Mouse (Mus musculus): ENCODE measurements around the gene Mip. TPM values are rescaled to one million over a fixed set of nuclear protein-coding genes. Genes with fewer than 3 reads are reported as not detected.

The Mip gene
- polyA plus RNA-seq, 1 experiment, result 0.37 TPM

DNA sequence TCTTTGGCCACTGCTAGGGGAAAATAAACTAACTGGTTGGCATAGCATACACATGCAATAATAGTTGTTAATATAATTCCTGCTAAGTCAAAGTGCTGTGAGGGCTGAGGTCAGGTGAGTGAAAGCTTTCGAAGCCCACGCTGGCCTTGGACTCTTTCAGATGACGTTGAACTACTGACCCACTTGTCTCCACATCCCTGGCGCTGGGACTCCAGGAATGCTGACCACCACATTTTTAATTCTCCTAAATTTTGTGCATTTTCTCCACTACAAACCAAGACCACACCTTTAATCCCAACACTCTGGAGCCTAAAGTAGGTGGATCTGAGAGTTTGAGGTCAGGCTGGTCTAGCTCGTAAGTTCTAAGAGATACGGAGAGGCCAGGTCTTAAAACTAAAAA is 32.5 kb upstream of the Mip start:
- H3K27ac ChIP-seq (ENCODE audit: insufficient read depth, low read length), result no peak overlapping the region
- H3K9ac ChIP-seq (ENCODE audit: low read depth, poor library complexity, severe bottlenecking), result no peak overlapping the region
- H3K27me3 ChIP-seq (ENCODE audit: control insufficient read depth, insufficient read depth, low read length, poor library complexity, severe bottlenecking), result no peaks in the 10 kb centered on the region
- no peaks in the 10 kb centered on the region for H3K36me3 ChIP-seq (ENCODE audit: control insufficient read depth, insufficient read depth, low read length, poor library complexity, severe bottlenecking)
- TF ChIP-seq POLR2A (IDR thresholded peaks at IDR 0.05; ENCODE audit: insufficient read depth, low read length), result no peak
- no peak for TF ChIP-seq CTCF (IDR thresholded peaks at IDR 0.05; ENCODE audit: low read depth, low read length)
- no peak for TF ChIP-seq EP300 (IDR thresholded peaks at IDR 0.05; ENCODE audit: insufficient read depth, low read depth, low read length)
- peaks cover 2% of the 10 kb centered on the region for H3K4me1 ChIP-seq (ENCODE audit: control insufficient read depth, insufficient read depth, low read length)
- no peaks in the 10 kb centered on the region for H3K9me3 ChIP-seq (replicated peaks; ENCODE audit: control insufficient read depth, insufficient read depth, low read length, poor library complexity, severe bottlenecking)
- H3K4me3 ChIP-seq (ENCODE audit: low read depth, low read length), result no peak overlapping the region; the same call in 1 of the 2 replicates

DNA sequence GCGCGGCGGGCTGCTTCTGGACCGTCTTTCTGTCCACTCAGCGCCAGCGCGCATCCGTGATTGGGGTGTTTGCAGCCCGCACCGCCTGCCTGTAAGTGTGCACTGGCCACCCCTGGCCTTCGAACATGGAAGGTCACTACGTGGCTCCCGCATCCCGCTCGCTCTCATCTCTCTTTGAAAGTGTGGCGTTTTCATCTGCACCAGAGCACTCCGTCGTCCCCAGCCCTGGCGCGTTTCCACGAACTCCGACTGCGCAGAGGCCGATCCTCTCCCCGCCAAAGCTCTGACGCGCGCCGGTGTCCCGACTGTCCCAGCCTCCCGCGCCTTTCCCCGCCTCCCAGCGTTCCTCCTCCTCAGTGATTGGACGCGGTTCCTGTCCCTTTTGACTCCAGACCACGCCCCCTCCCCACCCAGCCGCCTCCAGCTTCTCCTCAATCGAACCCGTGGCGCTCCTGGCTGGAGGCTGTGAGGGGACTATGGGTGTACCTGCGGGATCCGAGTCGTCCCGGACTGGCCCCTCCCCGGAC is 31.6 kb upstream of the Mip start, which contains the start of gene Gls2:
Gene Gls2, plus strand, starts transcription at position 434 of the 527 bp plus-strand sequence.
- Histone ChIP-seq H3K36me3 (ENCODE audit: control insufficient read depth, insufficient read depth, low read length, poor library complexity, severe bottlenecking) (no peaks in the 10 kb centered on the region), H3K27ac (ENCODE audit: insufficient read depth, low read length) (peak within 1 kb of the TSS; percentile 28), H3K4me1 (ENCODE audit: control insufficient read depth, insufficient read depth, low read length) (peaks cover 2% of the 10 kb centered on the region), H3K27me3 (ENCODE audit: control insufficient read depth, insufficient read depth, low read length, poor library complexity, severe bottlenecking) (no peaks in the 10 kb centered on the region), H3K9me3 (replicated peaks; ENCODE audit: control insufficient read depth, insufficient read depth, low read length, poor library complexity, severe bottlenecking) (no peaks in the 10 kb centered on the region), H3K4me3 (ENCODE audit: low read depth, low read length) (peak within 1 kb of the TSS; percentile 76), H3K9ac (ENCODE audit: low read depth, poor library complexity, severe bottlenecking) (peak within 1 kb of the TSS; percentile 75)
- TF ChIP-seq CTCF (IDR thresholded peaks at IDR 0.05; ENCODE audit: low read depth, low read length) (no peak), EP300 (IDR thresholded peaks at IDR 0.05; ENCODE audit: insufficient read depth, low read depth, low read length) (no peak), POLR2A (IDR thresholded peaks at IDR 0.05; ENCODE audit: insufficient read depth, low read length) (peak; percentile 94)

DNA sequence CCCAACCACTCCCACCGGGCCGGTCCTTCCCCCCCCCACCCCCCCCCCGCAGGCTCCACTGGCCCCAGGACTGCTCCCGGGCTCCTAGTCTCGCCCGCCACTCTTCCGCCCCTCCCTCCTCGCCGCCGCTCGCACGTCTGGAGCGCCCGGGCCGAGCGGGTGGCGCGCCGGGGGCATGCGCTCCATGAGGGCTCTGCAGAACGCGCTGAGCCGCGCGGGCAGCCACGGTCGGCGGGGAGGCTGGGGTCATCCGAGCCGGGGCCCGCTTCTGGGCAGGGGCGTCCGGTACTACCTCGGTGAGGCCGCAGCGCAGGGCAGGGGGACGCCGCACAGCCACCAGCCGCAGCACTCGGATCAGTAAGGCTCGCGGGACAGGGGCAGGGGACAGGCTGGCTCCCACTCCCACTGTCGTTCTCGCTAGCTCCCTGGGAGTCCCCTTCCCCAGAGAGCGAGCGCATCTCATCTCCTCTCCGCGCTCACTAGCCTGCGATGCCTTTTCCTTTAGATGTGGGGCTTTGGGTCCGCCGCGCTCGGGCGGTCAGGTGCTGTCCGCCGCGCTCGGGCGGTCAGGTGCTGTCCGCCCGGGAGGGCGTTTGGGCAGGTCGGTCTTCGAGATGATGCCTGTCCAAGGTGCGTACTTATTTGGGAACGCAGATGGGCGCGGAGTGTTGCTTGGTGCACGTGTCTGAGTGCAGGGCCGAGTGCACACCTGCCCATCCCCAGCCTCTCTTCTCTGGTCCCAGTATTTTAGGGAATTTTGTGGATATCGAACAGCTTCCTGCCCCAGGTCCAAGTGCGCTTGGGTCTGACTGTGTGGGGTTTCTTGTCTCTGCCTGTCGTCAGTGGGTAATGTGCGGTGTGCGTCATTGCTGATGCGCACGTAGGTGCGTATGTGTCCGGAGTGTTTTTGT is 30.8 kb upstream of the Mip start:
- Histone ChIP-seq H3K9me3 (replicated peaks; ENCODE audit: control insufficient read depth, insufficient read depth, low read length, poor library complexity, severe bottlenecking) (no peaks in the 10 kb centered on the region), H3K27me3 (ENCODE audit: control insufficient read depth, insufficient read depth, low read length, poor library complexity, severe bottlenecking) (no peaks in the 10 kb centered on the region), H3K9ac (ENCODE audit: low read depth, poor library complexity, severe bottlenecking) (peak overlapping the region; percentile 75), H3K4me3 (ENCODE audit: low read depth, low read length) (peak overlapping the region; percentile 76), H3K4me1 (ENCODE audit: control insufficient read depth, insufficient read depth, low read length) (peaks cover 2% of the 10 kb centered on the region), H3K27ac (ENCODE audit: insufficient read depth, low read length) (no peak overlapping the region), H3K36me3 (ENCODE audit: control insufficient read depth, insufficient read depth, low read length, poor library complexity, severe bottlenecking) (no peaks in the 10 kb centered on the region)
- TF ChIP-seq EP300 (IDR thresholded peaks at IDR 0.05; ENCODE audit: insufficient read depth, low read depth, low read length) (no peak), CTCF (IDR thresholded peaks at IDR 0.05; ENCODE audit: low read depth, low read length) (no peak), POLR2A (IDR thresholded peaks at IDR 0.05; ENCODE audit: insufficient read depth, low read length) (no peak)

DNA sequence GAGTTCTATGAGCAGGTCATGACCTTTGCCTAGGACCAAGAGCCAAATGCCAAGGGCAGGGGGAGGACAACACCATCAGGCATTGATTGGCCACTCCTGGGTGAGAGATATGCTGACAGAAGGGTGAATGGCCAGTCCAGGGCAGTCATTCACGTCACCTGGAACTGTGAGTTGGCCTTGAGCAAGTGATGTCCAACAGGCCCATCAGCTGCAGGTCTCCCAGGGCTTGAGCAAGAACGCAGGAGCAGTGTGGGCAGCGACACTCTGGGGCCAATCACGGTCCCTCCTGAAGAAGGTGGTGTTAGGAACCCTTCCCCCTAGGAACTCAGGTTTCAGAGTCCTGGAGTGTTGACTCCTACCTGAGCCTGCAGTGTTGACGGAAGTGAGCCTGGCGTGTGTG is 23.8 kb upstream of the Mip start:
- Histone ChIP-seq H3K4me3 (ENCODE audit: low read depth, low read length) (no peak overlapping the region), H3K36me3 (ENCODE audit: control insufficient read depth, insufficient read depth, low read length, poor library complexity, severe bottlenecking) (no peaks in the 10 kb centered on the region), H3K9ac (ENCODE audit: low read depth, poor library complexity, severe bottlenecking) (no peak overlapping the region), H3K27me3 (ENCODE audit: control insufficient read depth, insufficient read depth, low read length, poor library complexity, severe bottlenecking) (no peaks in the 10 kb centered on the region), H3K4me1 (ENCODE audit: control insufficient read depth, insufficient read depth, low read length) (no peaks in the 10 kb centered on the region), H3K9me3 (replicated peaks; ENCODE audit: control insufficient read depth, insufficient read depth, low read length, poor library complexity, severe bottlenecking) (no peaks in the 10 kb centered on the region), H3K27ac (ENCODE audit: insufficient read depth, low read length) (no peak overlapping the region)
- TF ChIP-seq POLR2A (IDR thresholded peaks at IDR 0.05; ENCODE audit: insufficient read depth, low read length) (no peak), EP300 (IDR thresholded peaks at IDR 0.05; ENCODE audit: insufficient read depth, low read depth, low read length) (no peak), CTCF (IDR thresholded peaks at IDR 0.05; ENCODE audit: low read depth, low read length) (no peak)

DNA sequence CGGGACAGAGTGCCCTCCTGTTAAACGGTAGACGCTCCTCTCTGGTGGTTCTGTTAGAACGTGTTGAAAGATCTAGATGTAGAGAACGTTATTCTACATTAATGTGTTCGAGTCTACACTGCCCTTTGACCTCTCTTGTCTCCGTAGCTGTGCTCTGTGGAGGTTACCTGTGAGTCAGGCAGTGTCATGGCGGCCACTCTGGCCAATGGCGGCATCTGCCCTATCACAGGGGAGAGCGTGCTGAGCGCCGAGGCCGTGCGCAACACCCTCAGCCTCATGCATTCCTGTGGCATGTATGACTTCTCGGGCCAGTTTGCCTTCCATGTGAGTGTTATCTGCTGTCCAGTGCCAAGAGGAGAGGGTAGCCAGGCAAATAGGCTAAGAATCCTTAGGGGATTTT is 20.7 kb upstream of the Mip start:
- Histone ChIP-seq H3K4me3 (ENCODE audit: low read depth, low read length) (no peak overlapping the region), H3K9ac (ENCODE audit: low read depth, poor library complexity, severe bottlenecking) (no peak overlapping the region; the same call in 1 of the 2 replicates), H3K9me3 (replicated peaks; ENCODE audit: control insufficient read depth, insufficient read depth, low read length, poor library complexity, severe bottlenecking) (no peaks in the 10 kb centered on the region)

DNA sequence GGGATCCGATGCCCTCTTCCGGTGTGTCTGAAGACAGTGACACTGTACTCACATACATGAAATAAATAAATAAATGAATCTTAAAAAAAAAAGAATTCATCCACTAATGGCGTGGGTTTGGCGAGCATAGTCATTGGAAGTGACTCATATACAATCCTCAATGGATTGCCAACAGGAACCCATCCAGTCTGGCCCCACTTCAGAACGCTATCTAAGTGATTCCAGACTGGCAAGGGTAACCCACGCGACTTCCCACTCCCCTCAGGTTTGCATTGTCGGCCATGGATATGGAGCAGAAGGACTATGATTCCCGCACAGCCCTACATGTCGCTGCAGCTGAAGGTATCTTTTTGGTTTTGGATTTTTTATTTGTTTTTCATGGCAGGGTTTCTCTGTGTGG is 17.3 kb upstream of the Mip start:
- H3K4me1 ChIP-seq (ENCODE audit: control insufficient read depth, insufficient read depth, low read length), result no peaks in the 10 kb centered on the region
- H3K27ac ChIP-seq (ENCODE audit: insufficient read depth, low read length), result no peak overlapping the region
- H3K27me3 ChIP-seq (ENCODE audit: control insufficient read depth, insufficient read depth, low read length, poor library complexity, severe bottlenecking), result no peaks in the 10 kb centered on the region
- H3K36me3 ChIP-seq (ENCODE audit: control insufficient read depth, insufficient read depth, low read length, poor library complexity, severe bottlenecking), result peaks cover 18% of the 10 kb centered on the region
- H3K9me3 ChIP-seq (replicated peaks; ENCODE audit: control insufficient read depth, insufficient read depth, low read length, poor library complexity, severe bottlenecking), result no peaks in the 10 kb centered on the region
- no peak overlapping the region for H3K4me3 ChIP-seq (ENCODE audit: low read depth, low read length)
- no peak for TF ChIP-seq CTCF (IDR thresholded peaks at IDR 0.05; ENCODE audit: low read depth, low read length)
- no peak for TF ChIP-seq POLR2A (IDR thresholded peaks at IDR 0.05; ENCODE audit: insufficient read depth, low read length)
- no peak for TF ChIP-seq EP300 (IDR thresholded peaks at IDR 0.05; ENCODE audit: insufficient read depth, low read depth, low read length)
- H3K9ac ChIP-seq (ENCODE audit: low read depth, poor library complexity, severe bottlenecking), result no peak overlapping the region

More for the DNA sequence above, 20.7 kb upstream of the Mip start:
- no peak overlapping the region for H3K27ac ChIP-seq (ENCODE audit: insufficient read depth, low read length)
- peaks cover 18% of the 10 kb centered on the region for H3K36me3 ChIP-seq (ENCODE audit: control insufficient read depth, insufficient read depth, low read length, poor library complexity, severe bottlenecking)
- no peaks in the 10 kb centered on the region for H3K4me1 ChIP-seq (ENCODE audit: control insufficient read depth, insufficient read depth, low read length)
- no peaks in the 10 kb centered on the region for H3K27me3 ChIP-seq (ENCODE audit: control insufficient read depth, insufficient read depth, low read length, poor library complexity, severe bottlenecking)
- no peak for TF ChIP-seq POLR2A (IDR thresholded peaks at IDR 0.05; ENCODE audit: insufficient read depth, low read length)
